Mouse (Mus musculus) cerebellum, adult 8-10 months (tissue): ENCODE measurements around the gene Arhgap4.

Experiments
- DNase-seq: peaks from one replicate; pipeline ENCODE4 v3.0.0; 2022

The Arhgap4 gene

GRCm38 (mm10) chrX:73921823-73922549 lies at the start of gene Arhgap4, which contains the start of gene Naa10:
Arhgap4 (minus strand) TSS chrX:73921870.
Naa10 (minus strand) TSS chrX:73921944.
- DNase-seq: peak; percentile 87

- no peak for DNase-seq
Observed at GRCm38 (mm10) chrX:73970781-73971180, 49.1 kb upstream of the Arhgap4 start.

GRCm38 (mm10) chrX:73969729-73970128 lies 48.1 kb upstream of the Arhgap4 start:
- DNase-seq: no peak

- no peak for DNase-seq
Observed at GRCm38 (mm10) chrX:73969167-73969566, 47.5 kb upstream of the Arhgap4 start.

GRCm38 (mm10) chrX:73967177-73968075 lies 45.8 kb upstream of the Arhgap4 start:
- DNase-seq: peak; percentile 90

GRCm38 (mm10) chrX:73966248-73967176 lies 44.8 kb upstream of the Arhgap4 start, which contains the start of gene Hcfc1:
Hcfc1 (minus strand) TSS chrX:73966357.
- DNase-seq: peak; percentile 88

- peak; percentile 40 for DNase-seq
Observed at GRCm38 (mm10) chrX:73965307-73965706, 43.6 kb upstream of the Arhgap4 start.

- DNase-seq: no peak
Observed at GRCm38 (mm10) chrX:73964363-73964762, 42.7 kb upstream of the Arhgap4 start.

- DNase-seq: no peak
Observed at GRCm38 (mm10) chrX:73954988-73955387, 33.3 kb upstream of the Arhgap4 start.

- no peak for DNase-seq
Observed at GRCm38 (mm10) chrX:73952603-73953002, 30.9 kb upstream of the Arhgap4 start.

- no peak for DNase-seq
Observed at GRCm38 (mm10) chrX:73949341-73949740, 27.7 kb upstream of the Arhgap4 start.

GRCm38 (mm10) chrX:73948647-73949046 lies 27.0 kb upstream of the Arhgap4 start:
- peak; percentile 61 for DNase-seq

GRCm38 (mm10) chrX:73946896-73947295 lies 25.2 kb upstream of the Arhgap4 start:
- DNase-seq: no peak

- no peak for DNase-seq
Observed at GRCm38 (mm10) chrX:73942294-73942693, 20.6 kb upstream of the Arhgap4 start.

GRCm38 (mm10) chrX:73941860-73942259 lies 20.2 kb upstream of the Arhgap4 start:
- DNase-seq: no peak

GRCm38 (mm10) chrX:73931871-73932270 lies 10.2 kb upstream of the Arhgap4 start:
- DNase-seq: no peak

- no peak for DNase-seq
Observed at GRCm38 (mm10) chrX:73930402-73931062, 8.9 kb upstream of the Arhgap4 start, which contains the start of gene Renbp. Renbp (minus strand) TSS chrX:73930850.

GRCm38 (mm10) chrX:73922550-73922882 lies 846 bp upstream of the Arhgap4 start:
- no peak for DNase-seq

GRCm38 (mm10) chrX:73921285-73921822 lies 316 bp downstream of the Arhgap4 start:
- DNase-seq: no peak

- DNase-seq: no peak
Observed at GRCm38 (mm10) chrX:73918631-73919030, 3.0 kb downstream of the Arhgap4 start.

- DNase-seq: no peak
Observed at GRCm38 (mm10) chrX:73916945-73917344, 4.7 kb downstream of the Arhgap4 start.
